Mouse (Mus musculus) liver, embryonic 15.5 days (tissue): ENCODE results near the gene Zbtb7b. TPM values are rescaled to one million over a fixed set of nuclear protein-coding genes. Genes with fewer than 3 reads are reported as not detected.

Experiments
- ATAC-seq: fragments of 200-750 bp; cut with Nextera tagmentation; 2 replicates; pipeline ENCODE4 v1.8.0; 2017; ENCODE audit warnings: moderate number of reproducible peaks, mild to moderate bottlenecking, moderate library complexity; ENCODE audit not compliant: insufficient read depth
- H3K27ac ChIP-seq: fragments of 300-500 bp; sonication (generic); replicated peaks from 2 replicates; pipeline ENCODE4 v1.5.1; 2015; ENCODE audit warnings: mild to moderate bottlenecking, inconsistent platforms
- H3K27me3 ChIP-seq: fragments of 300-500 bp; sonication (generic); 2 replicates; pipeline ENCODE4 v1.6.1; 2015; ENCODE audit warnings: mild to moderate bottlenecking, inconsistent platforms
- H3K36me3 ChIP-seq: fragments of 300-500 bp; sonication (generic); replicated peaks from 2 replicates; pipeline ENCODE4 v1.6.1; 2015; ENCODE audit warnings: moderate library complexity, mild to moderate bottlenecking, inconsistent platforms
- H3K4me1 ChIP-seq: fragments of 300-500 bp; sonication (generic); replicated peaks from 2 replicates; pipeline ENCODE4 v1.6.1; 2015; ENCODE audit warnings: inconsistent platforms
- H3K4me2 ChIP-seq: fragments of 300-500 bp; sonication (generic); 2 replicates; pipeline ENCODE4 v1.6.1; 2015; ENCODE audit warnings: moderate library complexity, mild to moderate bottlenecking, inconsistent platforms
- H3K4me3 ChIP-seq: fragments of 300-500 bp; sonication (generic); replicated peaks from 2 replicates; pipeline ENCODE4 v1.5.1; 2015; ENCODE audit warnings: mild to moderate bottlenecking, inconsistent platforms
- H3K9ac ChIP-seq: fragments of 300-500 bp; sonication (generic); 2 replicates; pipeline ENCODE4 v1.6.1; 2015; ENCODE audit warnings: moderate library complexity, mild to moderate bottlenecking, inconsistent platforms
- H3K9me3 ChIP-seq: fragments of 300-500 bp; sonication (generic); replicated peaks from 2 replicates; pipeline ENCODE4 v1.6.1; 2016; ENCODE audit warnings: inconsistent platforms
- WGBS: fragments of 180-500 bp; shearing (Covaris S2); methylation state at CpG from one replicate; pipeline ENCODE4 v1.1.7; 2015; ENCODE audit warnings: mixed read lengths; ENCODE audit not compliant: insufficient replicate concordance; 5-methylcytosine and 5-hydroxymethylcytosine counted together
- polyA plus RNA-seq: library from polyadenylated mRNA; unstranded; fragments of >200 nt; fragmentation: Nextera tagmentation; extraction: Ambion mirVana; gene quantifications from 2 replicates; pipeline ENCODE4 v1.2.1, GENCODE M21; 2015

Gene Zbtb7b
- polyA plus RNA-seq, 1 experiment from 2014 or later, result 2.3 TPM

DNA sequence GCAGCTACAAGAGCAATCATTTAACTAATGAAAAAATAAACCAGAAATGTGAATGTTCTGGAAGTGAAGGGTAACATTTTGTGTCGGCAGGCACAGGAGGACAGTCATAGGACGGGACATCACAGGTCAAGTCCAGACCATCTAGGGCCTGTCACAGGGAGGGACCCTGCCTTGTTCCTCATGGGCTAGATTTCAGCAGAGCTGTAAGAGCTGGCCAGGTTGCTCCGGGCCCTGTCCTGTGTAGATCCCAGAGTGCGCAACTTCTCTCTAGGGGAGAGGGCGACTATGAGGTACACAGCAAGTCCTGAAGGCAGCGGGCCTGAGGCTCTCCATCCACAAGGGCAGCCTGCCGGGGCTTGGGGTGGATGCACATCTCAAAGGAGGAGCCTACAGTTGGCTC is 32.9 kb downstream of the Zbtb7b start, which contains the start of gene Dcst2:
Gene Dcst2 (plus strand): TSS at position 301 of the 400 bp plus-strand sequence.
- Histone ChIP-seq H3K9ac (no peak within 1 kb of the TSS), H3K9me3 (no peaks in the 10 kb centered on the region), H3K4me3 (no peak within 1 kb of the TSS), H3K36me3 (no peaks in the 10 kb centered on the region), H3K4me2 (no peak within 1 kb of the TSS), H3K27me3 (peaks cover 2% of the 10 kb centered on the region), H3K4me1 (no peaks in the 10 kb centered on the region), H3K27ac (no peak within 1 kb of the TSS)
- no peak for ATAC-seq
- 69% methylated on average over 7 of the region's 7 CpGs for WGBS

GRCm38 (mm10) chr3:89360237-89360636 is 34.3 kb downstream of the Zbtb7b start:
- Histone ChIP-seq H3K4me1 (no peaks in the 10 kb centered on the region), H3K27me3 (peaks cover 6% of the 10 kb centered on the region), H3K4me3 (no peak overlapping the region), H3K36me3 (no peaks in the 10 kb centered on the region), H3K9ac (no peak overlapping the region), H3K27ac (no peak overlapping the region), H3K4me2 (no peak overlapping the region), H3K9me3 (no peaks in the 10 kb centered on the region)
- WGBS, result 22% methylated on average over 3 of the region's 3 CpGs
- no peak for ATAC-seq

DNA sequence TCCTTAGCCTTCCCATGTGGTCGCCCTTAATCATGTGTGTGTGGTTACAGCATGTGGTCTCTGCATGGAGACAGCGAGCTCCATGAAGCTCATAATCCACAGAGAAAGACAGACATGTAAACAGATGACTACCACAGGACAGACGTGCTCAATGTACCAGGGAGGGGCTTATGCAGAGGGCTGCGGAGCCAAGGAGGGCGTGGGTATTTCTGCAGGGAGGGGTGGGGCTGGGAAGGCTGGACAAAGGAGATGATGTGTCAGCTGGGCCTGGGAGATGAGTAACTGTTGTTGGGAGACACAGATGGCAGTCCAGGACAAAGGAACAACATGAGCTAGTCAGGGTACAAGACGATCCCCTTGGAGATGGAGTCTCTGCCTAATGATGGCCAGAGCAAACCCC is 34.9 kb downstream of the Zbtb7b start:
- Histone ChIP-seq H3K27me3 (peaks cover 6% of the 10 kb centered on the region), H3K4me2 (no peak overlapping the region), H3K4me1 (no peaks in the 10 kb centered on the region; the same call in 1 of the 2 replicates), H3K9me3 (no peaks in the 10 kb centered on the region), H3K27ac (no peak overlapping the region), H3K4me3 (no peak overlapping the region), H3K36me3 (no peaks in the 10 kb centered on the region), H3K9ac (no peak overlapping the region)
- no peak for ATAC-seq
- 51% methylated on average over 6 of the region's 6 CpGs for WGBS

- no peaks in the 10 kb centered on the region for H3K9me3 ChIP-seq
- WGBS, result 57% methylated on average over 9 of the region's 9 CpGs
- no peak overlapping the region for H3K27ac ChIP-seq
- no peak overlapping the region for H3K4me2 ChIP-seq
- ATAC-seq, result no peak
- no peaks in the 10 kb centered on the region for H3K36me3 ChIP-seq
- H3K4me3 ChIP-seq, result no peak overlapping the region
- H3K9ac ChIP-seq, result no peak overlapping the region
- peaks cover 36% of the 10 kb centered on the region for H3K27me3 ChIP-seq
- peaks cover 5% of the 10 kb centered on the region; the same call in 1 of the 2 replicates for H3K4me1 ChIP-seq
Observed at GRCm38 (mm10) chr3:89356029-89356428, 38.5 kb downstream of the Zbtb7b start.

DNA sequence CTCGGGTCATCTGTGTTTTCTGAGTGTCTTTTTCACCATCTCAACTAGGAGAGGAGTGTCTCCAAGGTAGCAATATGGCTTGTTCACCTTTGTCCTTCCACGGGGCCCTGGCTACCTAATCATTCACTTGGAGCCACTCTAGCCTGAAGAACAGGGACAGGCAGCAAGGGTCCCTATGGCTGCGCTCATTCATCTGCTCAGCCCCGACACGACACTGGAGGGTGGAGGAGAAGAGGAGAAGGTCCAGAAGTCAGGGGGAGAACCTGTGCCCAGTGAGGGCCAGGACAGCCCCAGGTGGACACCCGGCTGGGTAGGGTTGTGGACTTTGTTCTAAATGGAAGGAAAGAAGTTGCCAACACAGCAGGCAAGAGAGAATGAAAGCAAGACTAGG is 39.1 kb downstream of the Zbtb7b start:
- Histone ChIP-seq H3K4me2 (no peak overlapping the region), H3K9ac (no peak overlapping the region), H3K27ac (no peak overlapping the region), H3K36me3 (no peaks in the 10 kb centered on the region), H3K27me3 (peaks cover 40% of the 10 kb centered on the region), H3K9me3 (no peaks in the 10 kb centered on the region), H3K4me3 (no peak overlapping the region), H3K4me1 (peaks cover 5% of the 10 kb centered on the region; the same call in 1 of the 2 replicates)
- WGBS, result 52% methylated on average over 6 of the region's 6 CpGs
- no peak for ATAC-seq

- H3K9me3 ChIP-seq, result no peaks in the 10 kb centered on the region
- no peaks in the 10 kb centered on the region for H3K36me3 ChIP-seq
- no peak for ATAC-seq
- H3K4me1 ChIP-seq, result peaks cover 11% of the 10 kb centered on the region
- WGBS, result 14% methylated on average over 5 of the region's 5 CpGs
- H3K27me3 ChIP-seq, result peaks cover 46% of the 10 kb centered on the region
- H3K4me2 ChIP-seq, result no peak overlapping the region
- H3K27ac ChIP-seq, result no peak overlapping the region
- no peak overlapping the region for H3K4me3 ChIP-seq
- no peak overlapping the region for H3K9ac ChIP-seq
Observed at GRCm38 (mm10) chr3:89354816-89355511, 39.6 kb downstream of the Zbtb7b start.

DNA sequence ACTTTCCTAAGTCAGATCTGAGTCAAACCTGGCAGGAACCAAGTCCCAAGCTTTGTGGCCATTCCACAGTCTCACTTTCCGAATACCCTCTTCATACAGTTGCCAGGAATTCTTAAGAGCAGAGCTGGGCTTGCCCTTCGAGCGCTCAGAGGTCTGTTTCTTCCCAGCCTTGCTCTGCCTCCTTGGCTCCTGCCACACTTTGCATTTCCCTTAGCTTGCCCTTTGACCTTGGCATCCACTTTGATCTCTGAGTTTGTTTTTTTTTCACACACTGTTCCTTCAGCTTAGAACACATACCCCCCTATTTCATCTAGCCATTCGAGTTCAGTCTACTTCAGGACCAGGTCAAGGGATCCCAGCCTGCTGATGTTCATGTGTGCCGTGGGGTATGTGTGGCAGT is 43.3 kb downstream of the Zbtb7b start:
- peaks cover 80% of the 10 kb centered on the region for H3K27me3 ChIP-seq
- WGBS, result 60% methylated on average over 5 of the region's 5 CpGs
- H3K4me2 ChIP-seq, result no peak overlapping the region
- no peak for ATAC-seq
- H3K9me3 ChIP-seq, result no peaks in the 10 kb centered on the region
- no peak overlapping the region for H3K4me3 ChIP-seq
- H3K36me3 ChIP-seq, result no peaks in the 10 kb centered on the region
- H3K4me1 ChIP-seq, result peaks cover 26% of the 10 kb centered on the region
- no peak overlapping the region for H3K9ac ChIP-seq
- H3K27ac ChIP-seq, result no peak overlapping the region

GRCm38 (mm10) chr3:89349869-89350501 is 44.6 kb downstream of the Zbtb7b start, which contains the start of gene Adam15:
Gene Adam15 (minus strand): TSS chr3:89349996.
- peak; percentile 68 for ATAC-seq
- Histone ChIP-seq H3K4me3 (peak within 1 kb of the TSS; percentile 58), H3K9me3 (no peaks in the 10 kb centered on the region), H3K4me2 (peak within 1 kb of the TSS; percentile 82), H3K27ac (no peak within 1 kb of the TSS), H3K27me3 (peaks cover 75% of the 10 kb centered on the region), H3K4me1 (peaks cover 26% of the 10 kb centered on the region), H3K36me3 (no peaks in the 10 kb centered on the region), H3K9ac (peak within 1 kb of the TSS; percentile 37)
- WGBS, result 2% methylated on average over 59 of the region's 59 CpGs

GRCm38 (mm10) chr3:89348911-89349868 is 45.4 kb downstream of the Zbtb7b start:
- Histone ChIP-seq H3K36me3 (no peaks in the 10 kb centered on the region), H3K4me2 (peak overlapping the region; percentile 82), H3K27me3 (peaks cover 73% of the 10 kb centered on the region), H3K4me3 (peak overlapping the region; percentile 58), H3K4me1 (peaks cover 22% of the 10 kb centered on the region), H3K27ac (no peak overlapping the region), H3K9me3 (no peaks in the 10 kb centered on the region), H3K9ac (peak overlapping the region; percentile 37)
- ATAC-seq, result no peak
- 3% methylated on average over 38 of the region's 38 CpGs for WGBS

DNA sequence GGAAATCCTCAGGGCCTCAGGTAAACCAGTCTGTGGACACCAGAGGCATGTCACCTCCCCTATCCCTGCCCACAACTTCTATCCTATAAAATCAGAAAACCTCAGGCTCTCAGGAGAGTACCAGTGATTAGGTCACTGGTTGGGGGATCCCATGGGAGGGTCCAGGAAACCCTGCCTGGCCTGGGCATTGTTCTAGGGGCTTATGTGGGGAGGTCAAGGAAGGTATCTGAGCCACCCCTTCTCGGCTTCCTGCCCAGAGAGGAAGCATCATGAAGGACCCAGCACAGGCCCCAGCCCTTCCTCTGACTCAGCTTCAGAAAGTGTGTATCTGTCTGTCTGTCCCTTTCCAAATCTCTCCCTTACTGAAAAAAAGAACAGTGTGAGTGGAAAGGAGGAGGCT is 46.7 kb downstream of the Zbtb7b start:
- Histone ChIP-seq H3K27ac (no peak overlapping the region), H3K36me3 (no peaks in the 10 kb centered on the region), H3K4me1 (peaks cover 21% of the 10 kb centered on the region), H3K4me3 (no peak overlapping the region), H3K9me3 (no peaks in the 10 kb centered on the region), H3K27me3 (peaks cover 63% of the 10 kb centered on the region), H3K4me2 (0 out of 2 replicates have a peak overlapping the region, but pooled peaks have one; percentile 82), H3K9ac (no peak overlapping the region)
- 11% methylated on average over 1 of the region's 1 CpGs for WGBS
- ATAC-seq, result no peak
